Comparison of ENCODE assay signal across 8 mouse cellular contexts in the genomic region with DNA sequence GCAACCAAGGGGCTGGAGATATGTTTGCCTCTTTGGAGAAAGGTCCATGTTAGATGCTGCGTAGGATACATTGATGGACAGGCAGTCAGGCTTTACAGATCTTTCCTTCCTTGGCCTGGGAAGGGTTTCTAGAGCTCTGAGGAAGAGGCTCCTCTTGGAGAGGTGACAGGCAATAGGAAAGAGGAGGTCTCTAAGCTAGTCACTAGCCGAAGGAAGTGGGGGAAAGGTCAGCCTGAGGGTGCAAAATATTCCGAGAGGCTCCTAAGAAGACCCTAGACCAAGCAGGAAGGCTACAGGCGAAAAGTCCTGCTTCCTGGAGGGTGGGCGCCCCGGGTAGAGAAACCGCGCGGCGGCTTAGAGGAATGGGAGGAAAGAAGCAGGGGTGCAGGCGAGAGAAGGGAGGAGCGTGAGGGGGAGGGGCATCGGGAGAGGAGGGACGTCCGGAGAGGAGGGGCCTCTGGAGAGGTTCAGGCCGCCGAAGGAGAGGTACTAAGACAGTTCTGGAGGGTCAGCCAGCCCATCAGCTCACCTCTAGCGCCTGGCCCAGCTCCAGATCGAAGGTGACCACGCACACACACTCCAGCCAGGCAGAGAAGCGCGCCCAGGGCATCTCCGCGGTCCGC. TPM values are rescaled to one million over a fixed set of nuclear protein-coding genes. Genes with fewer than 3 reads are reported as not detected.
A peak's percentile ranks its signal among the peaks of the same experiment; 100 is the strongest.
DNase-seq lines count a peak whose midpoint lies in the region; ATAC-seq and TF ChIP-seq lines count a peak whose summit lies in the region.

No protein-coding gene starts in this region.

- no peak for TF ChIP-seq CTCF in brain, embryonic 14.5 days (IDR thresholded peaks at IDR 0.05; ENCODE audit: borderline replicate concordance, extremely low read depth, insufficient read depth, insufficient read length)

- H3K9ac ChIP-seq in heart, embryonic 13.5 days, result peak overlapping the region; percentile 99
- peak overlapping the region; percentile 98 for H3K9ac ChIP-seq in liver, embryonic 15.5 days
- peak overlapping the region; percentile 91 for H3K9ac ChIP-seq in neural tube, embryonic 12.5 days

- H3K27ac ChIP-seq in heart, embryonic 13.5 days (replicated peaks), result peak overlapping the region; percentile 99
- H3K27ac ChIP-seq in liver, embryonic 15.5 days (replicated peaks), result peak overlapping the region; percentile 98
- peak overlapping the region; percentile 96 for H3K27ac ChIP-seq in neural tube, embryonic 12.5 days

- no peaks in the 10 kb centered on the region for H3K9me3 ChIP-seq in erythroblast, embryonic 14.5 days (ENCODE audit: control insufficient read depth, low read length)
- no peaks in the 10 kb centered on the region for H3K9me3 ChIP-seq in heart, embryonic 13.5 days
- no peaks in the 10 kb centered on the region for H3K9me3 ChIP-seq in liver, embryonic 15.5 days (replicated peaks)
- no peaks in the 10 kb centered on the region for H3K9me3 ChIP-seq in neural tube, embryonic 12.5 days

- H3K4me3 ChIP-seq in erythroblast, embryonic 14.5 days (replicated peaks), result peak overlapping the region; percentile 100
- peak overlapping the region; percentile 98 for H3K4me3 ChIP-seq in heart, embryonic 13.5 days
- peak overlapping the region; percentile 100 for H3K4me3 ChIP-seq in liver, embryonic 15.5 days (replicated peaks)
- H3K4me3 ChIP-seq in neural tube, embryonic 12.5 days, result peak overlapping the region; percentile 80

- H3K36me3 ChIP-seq in erythroblast, embryonic 14.5 days (ENCODE audit: control insufficient read depth), result peaks cover 3% of the 10 kb centered on the region
- peaks cover 2% of the 10 kb centered on the region; the same call in 1 of the 2 replicates for H3K36me3 ChIP-seq in heart, embryonic 13.5 days
- H3K36me3 ChIP-seq in liver, embryonic 15.5 days (replicated peaks), result no peaks in the 10 kb centered on the region
- H3K36me3 ChIP-seq in neural tube, embryonic 12.5 days, result peaks cover 13% of the 10 kb centered on the region

- DNase-seq in CD4-positive, CD25-positive, alpha-beta regulatory T cell, adult 2 months (ENCODE audit: low read depth, low spot score), result peak; percentile 93
- peak; percentile 96 for DNase-seq in brain, embryonic 14.5 days (ENCODE audit: low read depth)
- peak; percentile 96 for DNase-seq in kidney, postnatal 10 days
- DNase-seq in telencephalon, adult 2 months (ENCODE audit: low read depth, low spot score), result peak; percentile 84

- peak overlapping the region; percentile 77 for H3K4me2 ChIP-seq in heart, embryonic 13.5 days
- H3K4me2 ChIP-seq in liver, embryonic 15.5 days, result peak overlapping the region; percentile 89
- peak overlapping the region; percentile 67 for H3K4me2 ChIP-seq in neural tube, embryonic 12.5 days (replicated peaks)

- peak; percentile 87 for ATAC-seq in heart, embryonic 13.5 days (ENCODE audit: extremely low read depth, insufficient number of reproducible peaks, low FRiP score, low TSS enrichment)
- ATAC-seq in liver, embryonic 15.5 days (ENCODE audit: insufficient read depth), result peak; percentile 95
- peak; percentile 93 for ATAC-seq in neural tube, embryonic 12.5 days (ENCODE audit: low FRiP score, low read depth)

- H3K27me3 ChIP-seq in erythroblast, embryonic 14.5 days (ENCODE audit: control insufficient read depth), result no peaks in the 10 kb centered on the region
- no peaks in the 10 kb centered on the region for H3K27me3 ChIP-seq in heart, embryonic 13.5 days (replicated peaks)
- H3K27me3 ChIP-seq in liver, embryonic 15.5 days, result no peaks in the 10 kb centered on the region
- H3K27me3 ChIP-seq in neural tube, embryonic 12.5 days (replicated peaks), result no peaks in the 10 kb centered on the region

- WGBS in heart, embryonic 13.5 days, result under 1% methylated on average over 25 of the region's 25 CpGs
- WGBS in liver, embryonic 15.5 days (ENCODE audit: insufficient replicate concordance), result under 1% methylated on average over 25 of the region's 25 CpGs
- WGBS in neural tube, embryonic 12.5 days, result 1% methylated on average over 25 of the region's 25 CpGs

- TF ChIP-seq POLR2A in brain, embryonic 14.5 days (IDR thresholded peaks at IDR 0.05; ENCODE audit: borderline replicate concordance, extremely low read depth, insufficient read depth, insufficient read length, poor library complexity, severe bottlenecking), result peak; percentile 65; the same call in 1 of the 2 replicates

- peaks cover 22% of the 10 kb centered on the region for H3K4me1 ChIP-seq in erythroblast, embryonic 14.5 days (ENCODE audit: control insufficient read depth)
- H3K4me1 ChIP-seq in heart, embryonic 13.5 days, result peaks cover 19% of the 10 kb centered on the region
- peaks cover 21% of the 10 kb centered on the region for H3K4me1 ChIP-seq in liver, embryonic 15.5 days (replicated peaks)
- H3K4me1 ChIP-seq in neural tube, embryonic 12.5 days, result peaks cover 11% of the 10 kb centered on the region

RNA-seq across cellular contexts. Expression of gene Dennd6b, which starts 0.5 kb away (rescaled TPM):
- polyA plus RNA-seq in brain, embryonic 14.5 days (2012; rRNA removed), result 134 and 196 TPM in 2 replicates
- polyA plus RNA-seq in erythroblast, embryonic 14.5 days (2012), result 0.62 and 0.88 TPM in 2 replicates
- 17.4 and 17.9 TPM in 2 replicates for polyA plus RNA-seq in heart, embryonic 13.5 days (2015; fragmentation: Nextera tagmentation; extraction: Ambion mirVana)
- polyA plus RNA-seq in liver, embryonic 15.5 days (2015; fragmentation: Nextera tagmentation; extraction: Ambion mirVana), result 3.3 and 3.5 TPM in 2 replicates
- polyA plus RNA-seq in neural tube, embryonic 12.5 days (2016; fragmentation: Nextera tagmentation; extraction: Ambion mirVana), result 55.5 and 62.6 TPM in 2 replicates

RNA-seq across cellular contexts. Expression of gene Plxnb2, which starts 15.2 kb away (rescaled TPM):
- 194 and 213 TPM in 2 replicates for polyA plus RNA-seq in brain, embryonic 14.5 days (2012; rRNA removed)
- polyA plus RNA-seq in erythroblast, embryonic 14.5 days (2012), result 0.86 and 1.1 TPM in 2 replicates
- 84.6 and 99.0 TPM in 2 replicates for polyA plus RNA-seq in heart, embryonic 13.5 days (2015; fragmentation: Nextera tagmentation; extraction: Ambion mirVana)
- polyA plus RNA-seq in liver, embryonic 15.5 days (2015; fragmentation: Nextera tagmentation; extraction: Ambion mirVana), result 22.3 and 30.1 TPM in 2 replicates
- polyA plus RNA-seq in neural tube, embryonic 12.5 days (2016; fragmentation: Nextera tagmentation; extraction: Ambion mirVana), result 123 and 126 TPM in 2 replicates

RNA-seq across cellular contexts. Expression of gene Ppp6r2, which starts 15.6 kb away (rescaled TPM):
- polyA plus RNA-seq in brain, embryonic 14.5 days (2012; rRNA removed), result 129 and 168 TPM in 2 replicates
- polyA plus RNA-seq in erythroblast, embryonic 14.5 days (2012), result 9.5 and 14.5 TPM in 2 replicates
- polyA plus RNA-seq in heart, embryonic 13.5 days (2015; fragmentation: Nextera tagmentation; extraction: Ambion mirVana), result 20.5 and 20.8 TPM in 2 replicates
- polyA plus RNA-seq in liver, embryonic 15.5 days (2015; fragmentation: Nextera tagmentation; extraction: Ambion mirVana), result 14.9 and 16.3 TPM in 2 replicates
- 56.9 and 69.7 TPM in 2 replicates for polyA plus RNA-seq in neural tube, embryonic 12.5 days (2016; fragmentation: Nextera tagmentation; extraction: Ambion mirVana)

RNA-seq across cellular contexts. Expression of gene Mapk11, which starts 46.4 kb away (rescaled TPM):
- 61.9 and 75.4 TPM in 2 replicates for polyA plus RNA-seq in brain, embryonic 14.5 days (2012; rRNA removed)
- 0.02 TPM in 1 of 2 replicates, not detected in the other for polyA plus RNA-seq in erythroblast, embryonic 14.5 days (2012)
- polyA plus RNA-seq in heart, embryonic 13.5 days (2015; fragmentation: Nextera tagmentation; extraction: Ambion mirVana), result 3.8 and 4.0 TPM in 2 replicates
- 0.44 and 0.68 TPM in 2 replicates for polyA plus RNA-seq in liver, embryonic 15.5 days (2015; fragmentation: Nextera tagmentation; extraction: Ambion mirVana)
- polyA plus RNA-seq in neural tube, embryonic 12.5 days (2016; fragmentation: Nextera tagmentation; extraction: Ambion mirVana), result 45.7 and 46.6 TPM in 2 replicates

RNA-seq across cellular contexts. Expression of gene Mapk12, which starts 55.3 kb away (rescaled TPM):
- polyA plus RNA-seq in brain, embryonic 14.5 days (2012; rRNA removed), result 12.8 and 15.5 TPM in 2 replicates
- polyA plus RNA-seq in erythroblast, embryonic 14.5 days (2012), result 0.02 and 0.03 TPM in 2 replicates
- 19.0 and 20.4 TPM in 2 replicates for polyA plus RNA-seq in heart, embryonic 13.5 days (2015; fragmentation: Nextera tagmentation; extraction: Ambion mirVana)
- polyA plus RNA-seq in liver, embryonic 15.5 days (2015; fragmentation: Nextera tagmentation; extraction: Ambion mirVana), result 1.4 and 1.5 TPM in 2 replicates
- polyA plus RNA-seq in neural tube, embryonic 12.5 days (2016; fragmentation: Nextera tagmentation; extraction: Ambion mirVana), result 11.7 and 13.4 TPM in 2 replicates

Comparison
In these comparisons a context has a peak if more than half of its experiments do, and no peak if none do; other contexts are left out.
1. Peak in every context shown above with its lines: DNase-seq, ATAC-seq, H3K4me3 ChIP-seq and H3K27ac ChIP-seq.
2. RNA of gene Plxnb2, which starts 15.2 kb away (polyA plus RNA-seq): 194 to 213 TPM in brain, embryonic 14.5 days, 123 to 126 TPM in neural tube, embryonic 12.5 days, 84.6 to 99.0 TPM in heart, embryonic 13.5 days and 22.3 to 30.1 TPM in liver, embryonic 15.5 days; 0.86 to 1.1 TPM in erythroblast, embryonic 14.5 days; every median in the first group is over 10 times any median in the second.